Mouse (Mus musculus) forebrain, embryonic 14.5 days (tissue): ENCODE data around the gene Rnf212b. TPM values are rescaled to one million over a fixed set of nuclear protein-coding genes. Genes with fewer than 3 reads are reported as not detected.

Experiments
- ATAC-seq: fragments of 200-750 bp; cut with Nextera tagmentation; 2 replicates; pipeline ENCODE4 v1.8.0; 2017; ENCODE audit warnings: mild to moderate bottlenecking, moderate library complexity
- DNase-seq: peaks from one replicate; pipeline ENCODE4 v3.0.0-alpha.2; 2015; ENCODE audit warnings: low spot score
- H3K27ac ChIP-seq: fragments of 300-500 bp; sonication (generic); 2 replicates; pipeline ENCODE4 v1.5.1; 2014; ENCODE audit warnings: low read depth, mild to moderate bottlenecking, control low read depth, low read length, moderate library complexity
- H3K27me3 ChIP-seq: fragments of 300-500 bp; sonication (generic); replicated peaks from 2 replicates; pipeline ENCODE4 v1.6.1; 2014; ENCODE audit warnings: low read length, control low read depth, mixed read lengths; ENCODE audit not compliant: control insufficient read depth, insufficient read depth
- H3K36me3 ChIP-seq: fragments of 300-500 bp; sonication (generic); 2 replicates; pipeline ENCODE4 v1.6.1; 2014; ENCODE audit warnings: low read length, control low read depth; ENCODE audit not compliant: control insufficient read depth, insufficient read depth
- H3K4me1 ChIP-seq: fragments of 300-500 bp; sonication (generic); 2 replicates; pipeline ENCODE4 v1.6.1; 2014; ENCODE audit warnings: antibody characterized with exemption, low read length, control low read depth; ENCODE audit not compliant: control insufficient read depth, insufficient read depth
- H3K4me2 ChIP-seq: fragments of 300-500 bp; sonication (generic); 2 replicates; pipeline ENCODE4 v1.6.1; 2014; ENCODE audit warnings: mild to moderate bottlenecking, control low read depth, low read length
- H3K4me3 ChIP-seq: fragments of 300-500 bp; sonication (generic); 2 replicates; pipeline ENCODE4 v1.5.1; 2014; ENCODE audit warnings: low read depth, low read length, control low read depth
- H3K9ac ChIP-seq: fragments of 300-500 bp; sonication (generic); 2 replicates; pipeline ENCODE4 v1.6.1; 2014; ENCODE audit warnings: mild to moderate bottlenecking, low read length, control low read depth, moderate library complexity
- H3K9me3 ChIP-seq: fragments of 300-500 bp; sonication (generic); replicated peaks from 2 replicates; pipeline ENCODE4 v1.6.1; 2016; ENCODE audit warnings: low read length, control low read depth, mixed read lengths; ENCODE audit not compliant: control insufficient read depth
- WGBS: fragments of 180-500 bp; shearing (Covaris S2); extraction: QIAGEN DNeasy Blood & Tissue Kit; methylation state at CpG from one replicate; pipeline ENCODE4 v1.1.7; 2014; 5-methylcytosine and 5-hydroxymethylcytosine counted together
- polyA plus RNA-seq: library from polyadenylated mRNA; unstranded; fragments of >200 nt; fragmentation: Nextera tagmentation; extraction: Ambion mirVana; gene quantifications from 2 replicates; pipeline ENCODE4 v1.2.1, GENCODE M21; 2014

Gene Rnf212b
- polyA plus RNA-seq, 1 experiment from 2014 or later, result not detected

DNA sequence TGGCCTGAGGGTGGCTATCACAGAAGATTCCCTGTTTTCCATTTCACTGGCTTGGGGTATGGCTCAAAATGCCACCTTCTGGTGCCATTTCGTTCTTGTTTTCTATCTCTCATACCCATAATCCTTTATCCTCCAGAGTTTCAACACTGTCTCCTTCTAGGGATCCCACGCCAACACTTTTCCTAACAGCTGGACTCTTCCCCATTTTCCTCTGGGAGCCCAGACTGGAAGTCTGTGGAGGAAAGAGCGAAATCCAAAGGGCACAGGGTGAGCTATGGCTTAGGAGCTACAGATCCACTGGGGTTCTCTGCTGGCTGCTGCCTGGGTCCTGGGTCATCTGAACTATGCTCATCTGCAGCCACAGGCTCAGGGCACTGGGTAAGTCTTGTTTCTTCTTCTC lies 60.2 kb downstream of the Rnf212b start:
- H3K9me3 ChIP-seq, result no peaks in the 10 kb centered on the region
- H3K4me2 ChIP-seq, result no peak overlapping the region
- H3K9ac ChIP-seq, result no peak overlapping the region
- H3K4me3 ChIP-seq, result no peak overlapping the region
- DNase-seq, result no peak
- H3K4me1 ChIP-seq, result peaks cover 10% of the 10 kb centered on the region; the same call in 1 of the 2 replicates
- no peak for ATAC-seq
- H3K27ac ChIP-seq, result no peak overlapping the region
- H3K36me3 ChIP-seq, result no peaks in the 10 kb centered on the region
- H3K27me3 ChIP-seq, result no peaks in the 10 kb centered on the region
- WGBS, result 93% methylated on average over 3 of the region's 3 CpGs

DNA sequence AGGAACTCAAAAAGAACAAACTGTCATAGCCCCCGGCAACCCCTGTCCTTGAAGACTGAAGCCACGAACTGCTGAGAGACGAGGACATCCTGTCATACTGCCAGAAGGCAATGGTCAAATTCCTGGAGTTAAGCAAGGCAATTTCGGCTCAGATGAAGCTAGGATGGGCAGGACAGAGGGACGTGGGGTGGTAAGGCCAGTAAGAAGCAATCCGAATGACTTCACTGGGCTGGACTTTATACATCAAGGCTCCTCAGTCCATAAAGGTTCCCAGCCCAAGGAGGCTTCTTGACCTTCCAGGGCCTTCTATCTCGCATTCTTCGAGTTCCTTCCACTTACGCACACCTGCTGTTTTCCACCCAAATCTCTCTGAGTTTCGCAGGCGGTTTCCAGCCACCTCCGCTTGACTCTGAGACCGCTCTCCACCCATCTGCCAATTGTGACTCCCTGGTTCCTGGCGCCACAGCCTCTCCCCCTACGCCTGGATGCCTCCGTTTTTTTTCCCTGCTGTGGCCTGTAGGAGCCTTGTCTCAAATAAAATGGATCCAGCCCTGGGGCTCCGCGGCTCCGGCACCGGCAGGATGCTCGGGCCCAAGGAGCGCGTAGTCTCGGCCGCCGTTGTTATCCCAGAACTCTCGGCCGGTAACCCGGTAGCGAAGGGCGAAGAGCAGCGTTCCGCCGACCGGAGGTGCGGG lies 62.0 kb downstream of the Rnf212b start:
- 4% methylated on average over 36 of the region's 36 CpGs for WGBS
- H3K9ac ChIP-seq, result peak overlapping the region; percentile 91
- no peaks in the 10 kb centered on the region for H3K27me3 ChIP-seq
- peak; percentile 61 for DNase-seq
- peaks cover 10% of the 10 kb centered on the region; the same call in 1 of the 2 replicates for H3K4me1 ChIP-seq
- H3K27ac ChIP-seq, result peak overlapping the region; percentile 90
- H3K36me3 ChIP-seq, result no peaks in the 10 kb centered on the region
- peak overlapping the region; percentile 98 for H3K4me2 ChIP-seq
- no peaks in the 10 kb centered on the region for H3K9me3 ChIP-seq
- H3K4me3 ChIP-seq, result peak overlapping the region; percentile 68
- peak; percentile 63 for ATAC-seq

DNA sequence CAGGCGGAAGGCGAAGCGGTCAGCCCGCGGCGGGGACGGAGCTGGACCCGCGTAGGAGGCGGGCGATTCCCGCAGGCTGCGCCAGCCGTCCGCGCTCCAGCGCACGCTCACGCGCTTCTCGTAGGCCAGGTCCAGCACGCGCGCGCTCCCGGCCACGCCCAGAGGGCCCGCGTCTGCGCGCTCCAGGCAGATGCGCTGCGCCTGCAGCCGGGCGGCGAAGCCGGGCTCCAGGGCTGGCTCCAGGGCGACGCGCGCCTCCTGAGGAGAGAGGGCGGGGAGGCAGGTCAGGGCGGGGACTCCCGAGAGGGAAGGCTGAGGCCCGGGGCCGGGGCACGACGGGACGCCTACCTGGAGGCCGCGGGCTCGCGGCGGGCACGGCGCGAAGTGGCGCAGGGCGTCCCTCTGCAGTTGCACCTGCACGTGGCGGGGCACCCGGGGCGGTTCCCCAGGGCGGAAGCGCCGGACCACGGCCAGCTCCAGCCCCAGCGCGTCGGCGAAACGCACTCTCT lies 62.7 kb downstream of the Rnf212b start:
- DNase-seq (peak; percentile 95), ATAC-seq (peak; percentile 93)
- peak overlapping the region; percentile 68 for H3K4me3 ChIP-seq
- H3K36me3 ChIP-seq, result no peaks in the 10 kb centered on the region
- H3K4me1 ChIP-seq, result peaks cover 10% of the 10 kb centered on the region; the same call in 1 of the 2 replicates
- peak overlapping the region; percentile 98 for H3K4me2 ChIP-seq
- H3K9ac ChIP-seq, result peak overlapping the region; percentile 91
- H3K27ac ChIP-seq, result peak overlapping the region; percentile 90
- H3K27me3 ChIP-seq, result no peaks in the 10 kb centered on the region
- WGBS, result under 1% methylated on average over 59 of the region's 72 CpGs
- H3K9me3 ChIP-seq, result no peaks in the 10 kb centered on the region

DNA sequence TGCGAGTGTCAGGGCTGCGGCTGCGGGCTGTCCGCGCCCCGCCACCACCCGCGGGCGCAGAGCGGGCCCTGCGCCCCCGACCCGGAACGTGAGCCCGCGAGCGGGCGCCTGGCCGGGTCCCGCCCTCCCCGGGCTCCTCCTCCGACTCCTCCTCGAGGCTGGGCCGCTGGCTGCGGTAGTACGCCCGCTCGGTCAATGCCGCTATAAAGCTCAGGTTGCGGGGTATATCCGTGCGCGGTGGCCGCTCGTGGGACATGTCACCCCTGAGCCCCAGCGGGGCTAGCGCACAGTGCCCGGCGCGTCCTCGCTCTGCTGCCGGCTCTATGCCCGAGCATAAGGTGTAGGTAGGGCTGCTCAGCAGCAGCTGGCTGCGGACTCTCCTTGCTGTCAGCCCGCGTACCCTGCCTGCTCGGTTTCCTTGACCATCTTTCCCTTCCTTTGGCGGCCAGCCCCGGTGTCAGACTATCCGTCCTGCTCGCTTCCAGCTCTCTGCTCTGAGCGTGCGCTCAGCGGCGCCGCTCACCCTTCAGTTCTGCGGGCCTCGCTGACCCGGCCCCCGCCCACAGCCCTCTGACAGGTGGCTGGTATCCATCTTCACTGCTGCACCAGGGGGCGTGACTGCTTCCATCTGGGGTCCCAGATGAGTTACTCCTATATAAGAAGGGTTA lies 63.2 kb downstream of the Rnf212b start, which contains the start of gene Ppp1r3e:
Ppp1r3e (minus strand) TSS at position 503 of the 668 bp plus-strand sequence.
- Histone ChIP-seq H3K9ac (peak within 1 kb of the TSS; percentile 91), H3K4me3 (peak within 1 kb of the TSS; percentile 68), H3K4me1 (peaks cover 10% of the 10 kb centered on the region; the same call in 1 of the 2 replicates), H3K36me3 (no peaks in the 10 kb centered on the region), H3K27ac (peak within 1 kb of the TSS; percentile 90), H3K9me3 (no peaks in the 10 kb centered on the region), H3K4me2 (peak within 1 kb of the TSS; percentile 98), H3K27me3 (no peaks in the 10 kb centered on the region)
- ATAC-seq, result peak; percentile 79
- DNase-seq, result peak; percentile 59
- under 1% methylated on average over 54 of the region's 61 CpGs for WGBS

DNA sequence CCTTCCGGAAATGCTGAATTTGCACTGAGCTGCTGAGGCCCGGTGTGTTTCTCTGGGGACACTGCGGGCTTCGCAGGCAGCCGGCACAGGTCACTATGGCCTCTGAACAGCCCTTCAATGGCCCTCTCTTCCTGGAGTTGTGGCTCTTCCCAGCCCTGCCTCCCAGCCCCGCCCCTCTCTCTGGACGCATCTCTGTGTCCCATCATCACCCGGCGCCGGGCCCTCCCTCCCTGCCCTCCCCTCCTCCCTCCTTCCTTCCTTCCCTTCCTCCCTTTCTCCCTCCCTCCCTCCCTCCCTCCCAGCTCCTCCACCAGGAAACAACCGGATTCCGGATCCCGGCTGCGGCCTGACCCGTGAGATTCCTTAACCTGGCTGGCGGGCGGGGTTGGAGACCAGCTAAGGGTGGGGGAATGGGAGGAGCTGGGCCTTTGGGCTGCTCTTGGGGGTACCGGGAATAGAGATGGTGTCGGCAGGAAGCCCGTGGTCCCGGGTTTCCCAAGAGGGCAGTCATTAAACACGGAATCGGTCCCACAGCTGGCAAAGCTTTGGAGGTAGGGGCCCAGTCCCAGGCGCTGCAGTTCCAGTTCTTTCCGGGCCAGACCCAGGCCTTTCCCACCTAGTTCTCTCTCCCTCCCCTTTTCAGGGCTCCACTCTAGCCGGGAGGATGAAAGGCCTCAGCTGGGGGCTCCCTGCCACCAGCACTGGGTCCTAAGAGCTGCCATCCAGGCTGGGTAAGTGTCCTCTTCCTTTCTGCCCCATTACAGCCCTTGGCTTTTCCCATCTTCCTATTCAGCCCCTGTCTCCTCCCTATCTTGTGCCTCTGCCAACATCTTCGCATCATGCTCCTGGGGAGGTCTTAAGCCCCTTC lies 69.4 kb downstream of the Rnf212b start, which contains the start of the genes Bcl2l2 and Gm20521:
Bcl2l2 (plus strand) TSS at position 224 of the 868 bp plus-strand sequence.
Gm20521 (plus strand) TSS at position 288 of the 868 bp plus-strand sequence.
- DNase-seq, result peak; percentile 84
- under 1% methylated on average over 27 of the region's 27 CpGs for WGBS
- Histone ChIP-seq H3K27me3 (no peaks in the 10 kb centered on the region), H3K9ac (peak within 1 kb of the TSS; percentile 88), H3K36me3 (peaks cover 10% of the 10 kb centered on the region), H3K4me2 (peak within 1 kb of the TSS; percentile 83), H3K4me1 (peaks cover 13% of the 10 kb centered on the region), H3K9me3 (no peaks in the 10 kb centered on the region), H3K27ac (peak within 1 kb of the TSS; percentile 86), H3K4me3 (peak within 1 kb of the TSS; percentile 69)
- peak; percentile 89 for ATAC-seq

DNA sequence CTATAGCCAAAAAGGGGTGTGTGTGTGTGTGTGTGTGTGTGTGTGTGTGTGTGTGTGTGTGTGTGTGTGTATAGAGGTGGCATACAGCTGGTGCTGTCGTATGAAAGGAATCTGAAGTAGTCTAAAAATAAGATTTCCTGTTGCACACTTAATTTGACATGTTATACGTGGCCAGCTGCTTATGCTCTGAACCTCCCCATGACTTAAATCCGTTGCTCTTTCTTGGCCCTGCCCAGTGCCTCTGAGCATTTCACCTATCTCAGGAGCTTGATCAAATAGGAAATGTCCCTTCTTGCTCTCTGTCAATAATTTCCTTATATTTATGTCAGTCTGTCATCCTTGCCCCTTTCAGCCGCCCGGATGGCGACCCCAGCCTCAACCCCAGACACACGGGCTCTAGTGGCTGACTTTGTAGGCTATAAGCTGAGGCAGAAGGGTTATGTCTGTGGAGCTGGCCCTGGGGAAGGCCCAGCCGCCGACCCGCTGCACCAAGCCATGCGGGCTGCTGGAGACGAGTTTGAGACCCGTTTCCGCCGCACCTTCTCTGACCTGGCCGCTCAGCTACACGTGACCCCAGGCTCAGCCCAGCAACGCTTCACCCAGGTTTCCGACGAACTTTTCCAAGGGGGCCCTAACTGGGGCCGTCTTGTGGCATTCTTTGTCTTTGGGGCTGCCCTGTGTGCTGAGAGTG lies 70.2 kb downstream of the Rnf212b start:
- 38% methylated on average over 21 of the region's 21 CpGs for WGBS
- H3K9ac ChIP-seq, result peak overlapping the region; percentile 88
- peaks cover 13% of the 10 kb centered on the region for H3K4me1 ChIP-seq
- peaks cover 10% of the 10 kb centered on the region for H3K36me3 ChIP-seq
- DNase-seq, result no peak
- H3K27ac ChIP-seq, result peak overlapping the region; percentile 86
- peak overlapping the region; percentile 83 for H3K4me2 ChIP-seq
- peak; percentile 10; the same call in 1 of the 2 replicates for ATAC-seq
- peak overlapping the region; percentile 69 for H3K4me3 ChIP-seq
- no peaks in the 10 kb centered on the region for H3K27me3 ChIP-seq
- no peaks in the 10 kb centered on the region for H3K9me3 ChIP-seq

DNA sequence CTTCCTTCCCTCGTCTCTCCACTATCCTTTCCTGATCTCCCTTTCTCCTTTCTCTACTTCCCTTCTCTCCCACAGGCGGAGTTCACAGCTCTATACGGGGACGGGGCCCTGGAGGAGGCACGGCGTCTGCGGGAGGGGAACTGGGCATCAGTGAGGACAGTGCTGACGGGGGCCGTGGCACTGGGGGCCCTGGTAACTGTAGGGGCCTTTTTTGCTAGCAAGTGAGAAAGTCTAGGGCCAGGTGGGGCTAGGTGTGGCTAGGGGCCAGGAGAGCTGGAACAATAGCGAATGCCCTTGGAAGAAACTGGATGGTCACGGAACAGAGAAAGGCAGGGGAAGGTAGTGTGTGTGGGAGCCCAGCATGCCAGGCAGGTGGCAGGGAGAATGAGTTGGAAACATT lies 71.4 kb downstream of the Rnf212b start:
- WGBS, result 88% methylated on average over 11 of the region's 11 CpGs
- Histone ChIP-seq H3K9me3 (no peaks in the 10 kb centered on the region), H3K27ac (no peak overlapping the region), H3K4me1 (peaks cover 13% of the 10 kb centered on the region), H3K4me2 (no peak overlapping the region), H3K9ac (no peak overlapping the region), H3K4me3 (no peak overlapping the region), H3K27me3 (no peaks in the 10 kb centered on the region), H3K36me3 (peaks cover 10% of the 10 kb centered on the region)
- ATAC-seq (no peak), DNase-seq (no peak)

DNA sequence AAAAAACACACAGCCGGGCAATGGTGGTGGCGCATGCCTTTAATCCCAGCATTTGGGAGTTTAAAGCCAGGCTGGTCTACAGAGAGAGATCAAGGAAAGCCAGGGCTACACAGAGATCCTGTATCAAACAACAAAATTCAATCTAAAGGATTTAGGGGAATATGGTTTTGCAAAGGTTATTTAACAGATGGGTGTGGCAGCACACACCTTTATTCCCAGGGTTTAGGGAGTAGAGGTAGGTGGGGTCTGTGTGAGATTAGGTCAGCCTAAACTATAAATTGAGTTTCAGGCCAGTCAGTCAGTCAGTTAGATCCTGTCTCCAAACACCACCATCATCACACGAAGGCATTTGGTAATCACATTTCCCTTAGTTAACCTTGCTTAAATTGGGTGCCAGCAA lies 78.3 kb downstream of the Rnf212b start, which contains the start of gene Pabpn1:
Pabpn1 (plus strand) TSS at position 301 of the 400 bp plus-strand sequence.
- ATAC-seq (no peak), DNase-seq (no peak)
- peak within 1 kb of the TSS; percentile 58 for H3K9ac ChIP-seq
- H3K27ac ChIP-seq, result peak within 1 kb of the TSS; percentile 80
- H3K4me1 ChIP-seq, result peaks cover 13% of the 10 kb centered on the region
- H3K36me3 ChIP-seq, result peaks cover 18% of the 10 kb centered on the region
- H3K9me3 ChIP-seq, result no peaks in the 10 kb centered on the region
- H3K4me3 ChIP-seq, result peak within 1 kb of the TSS; percentile 39
- no peaks in the 10 kb centered on the region for H3K27me3 ChIP-seq
- peak within 1 kb of the TSS; percentile 50 for H3K4me2 ChIP-seq
- 94% methylated on average over 3 of the region's 3 CpGs for WGBS
